Mouse (Mus musculus): ENCODE measurements around the gene Efna1.

Efna1 gene

GRCm38 (mm10) chr3:89244982-89245687, 35.8 kb downstream of the Efna1 start:
- peak; percentile 77 for DNase-seq (ENCODE audit: low read depth, low spot score)

DNA sequence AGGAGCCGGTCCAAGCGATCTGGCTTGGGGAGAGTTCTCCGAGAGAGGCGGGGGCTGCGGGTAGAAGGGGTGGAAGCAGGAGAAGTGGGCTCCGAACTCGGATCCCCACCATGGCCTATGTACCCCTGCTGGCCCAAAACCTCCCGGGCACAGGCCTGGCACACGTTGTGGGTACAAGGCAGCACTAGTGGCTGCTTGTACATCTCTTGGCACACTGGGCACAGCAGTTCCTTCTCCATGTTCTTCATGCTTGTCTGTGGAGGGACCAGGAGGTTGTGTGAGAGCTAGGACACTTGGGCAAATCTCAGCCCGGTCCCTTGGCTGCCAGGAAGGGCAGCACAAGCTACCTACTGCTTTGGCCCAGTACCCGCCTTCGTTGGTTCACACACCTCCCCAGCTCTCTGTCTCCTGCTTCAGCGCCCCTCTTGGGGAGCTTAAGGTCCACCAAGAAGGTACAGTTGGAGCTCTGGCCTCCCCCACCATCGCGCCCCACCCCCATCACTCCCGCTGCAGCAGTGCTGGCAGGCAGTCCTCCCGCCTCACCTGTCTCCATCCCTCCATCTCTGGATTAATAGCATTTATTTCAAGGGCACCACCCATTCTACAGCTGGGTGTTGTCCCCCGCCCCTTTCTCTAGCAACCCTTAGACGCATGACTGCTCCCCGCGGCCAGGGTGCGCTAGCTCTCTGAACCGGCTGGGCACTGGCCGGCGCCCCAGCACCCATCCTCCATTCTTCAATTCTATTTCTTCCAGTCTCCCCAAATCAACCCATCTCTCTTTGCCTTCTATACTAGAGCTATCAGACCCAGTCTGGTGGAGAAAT, 36.6 kb downstream of the Efna1 start:
- peak; percentile 72 for DNase-seq (ENCODE audit: low read depth, low spot score)

DNA sequence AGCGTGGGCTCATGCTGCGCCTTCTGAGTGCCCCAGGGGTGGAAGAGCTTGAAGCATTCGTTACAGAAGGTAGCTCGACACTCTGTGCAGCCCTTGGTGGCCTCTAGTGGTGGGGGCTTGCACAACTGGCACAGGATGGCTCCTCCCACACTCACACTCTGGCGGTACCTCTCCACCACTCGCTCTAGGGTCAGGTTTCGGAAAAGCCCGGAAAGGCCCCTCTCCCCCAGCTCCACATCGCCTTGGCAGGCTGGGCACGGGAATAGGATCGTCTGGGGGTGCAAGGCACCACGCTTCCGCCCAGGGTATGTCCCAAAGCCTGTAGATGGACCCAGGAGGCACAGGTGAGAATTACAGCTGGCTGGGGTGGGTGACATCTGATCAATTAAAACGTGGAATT, 37.3 kb downstream of the Efna1 start:
- peak; percentile 83 for DNase-seq (ENCODE audit: low read depth, low spot score)

- peak; percentile 77 for DNase-seq (ENCODE audit: low read depth, low spot score)
Observed at GRCm38 (mm10) chr3:89242331-89242895, 38.5 kb downstream of the Efna1 start.

DNA sequence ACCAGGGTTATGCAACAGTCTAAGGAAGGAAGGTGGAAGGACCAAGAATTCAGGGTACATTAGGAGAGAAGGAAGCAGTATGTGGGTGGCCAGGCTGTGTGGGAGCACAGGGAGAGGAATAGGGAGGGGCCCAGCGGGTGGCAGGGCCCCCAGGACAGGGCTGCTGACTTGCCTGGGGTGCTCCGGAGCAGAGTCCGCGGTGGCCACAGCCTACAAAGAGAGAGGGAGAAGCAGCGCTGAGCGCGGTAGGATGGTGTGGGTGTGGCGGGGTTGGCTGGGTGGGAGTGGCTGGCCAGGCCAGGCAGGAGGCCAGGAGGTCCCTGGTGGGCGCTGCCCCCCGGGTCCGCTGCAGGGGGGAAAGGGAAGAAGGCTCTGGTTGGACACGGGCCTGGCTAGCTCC, 42.4 kb downstream of the Efna1 start:
- DNase-seq (ENCODE audit: low read depth, low spot score) = no peak

DNA sequence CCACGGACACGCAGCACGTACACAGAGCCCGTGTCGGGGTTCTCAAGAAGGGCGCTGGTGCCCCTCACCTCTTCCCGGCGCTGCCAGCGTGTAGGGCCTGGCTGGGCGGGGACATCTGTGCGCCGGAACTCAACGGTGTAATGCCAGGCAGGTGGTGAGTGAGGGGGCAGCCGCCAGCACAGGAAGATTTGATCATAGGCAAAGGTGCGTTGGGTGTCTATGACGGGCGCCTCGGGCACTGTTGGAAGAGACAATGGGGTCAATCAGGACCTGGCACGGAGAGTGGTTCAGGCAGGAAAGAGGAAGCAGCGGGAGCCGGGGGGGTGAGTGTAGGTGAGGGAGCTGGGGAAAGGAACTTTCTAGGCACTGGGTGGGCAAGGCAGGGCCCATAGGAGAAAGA, 43.3 kb downstream of the Efna1 start:
- DNase-seq (ENCODE audit: low read depth, low spot score) = no peak

GRCm38 (mm10) chr3:89236516-89236915, 44.4 kb downstream of the Efna1 start:
- no peak for DNase-seq (ENCODE audit: low read depth, low spot score)

DNA sequence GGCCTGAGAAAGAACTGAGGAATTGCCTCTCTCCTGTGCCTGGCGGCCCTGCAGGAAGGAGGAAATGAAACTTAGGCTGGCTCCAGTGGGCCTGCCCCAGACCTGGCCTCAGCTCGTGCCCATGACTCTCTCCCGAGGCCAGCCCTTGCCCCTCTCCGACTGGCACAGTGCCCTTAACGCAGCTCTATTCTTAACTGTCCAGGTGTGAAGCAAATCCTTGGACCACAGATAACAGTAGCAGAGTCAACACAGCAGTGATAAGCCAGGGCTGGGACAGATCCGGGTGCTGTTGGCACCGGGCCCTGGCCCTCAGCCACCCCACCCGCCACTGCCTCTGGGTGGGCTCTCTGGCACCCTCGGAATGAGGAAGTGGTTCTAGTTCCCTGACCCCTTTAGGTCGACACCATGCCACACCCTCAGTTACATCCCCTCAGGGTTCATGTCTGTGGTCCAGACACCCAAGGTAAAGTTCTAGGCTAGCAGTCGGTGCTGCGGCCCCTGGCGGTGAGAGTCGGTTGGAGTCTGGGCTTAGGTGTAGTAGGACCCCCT, 47.3 kb downstream of the Efna1 start:
- no peak for DNase-seq (ENCODE audit: low read depth, low spot score)

DNA sequence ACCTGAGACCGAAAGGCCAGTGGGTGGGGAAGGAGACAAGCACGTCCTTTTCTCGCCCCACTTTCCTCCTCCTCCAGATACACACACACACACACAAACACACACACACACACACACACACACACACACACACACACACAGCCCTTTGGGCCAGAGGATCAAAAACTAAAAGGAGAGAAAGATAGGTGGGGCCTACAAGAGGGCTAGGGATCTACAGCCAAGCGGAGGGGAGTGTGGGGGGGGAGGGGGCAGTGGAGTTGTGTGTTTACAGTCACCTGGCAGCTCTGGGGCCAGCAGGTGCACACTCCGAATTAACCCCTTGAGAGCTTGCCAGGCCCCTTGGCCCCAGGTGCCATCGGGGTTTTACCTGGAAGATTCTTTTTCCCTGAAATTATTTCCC, 48.3 kb downstream of the Efna1 start:
- DNase-seq (ENCODE audit: low read depth, low spot score) = no peak

- DNase-seq (ENCODE audit: low read depth, low spot score) = no peak
Observed at GRCm38 (mm10) chr3:89231772-89232275, 49.1 kb downstream of the Efna1 start.

DNA sequence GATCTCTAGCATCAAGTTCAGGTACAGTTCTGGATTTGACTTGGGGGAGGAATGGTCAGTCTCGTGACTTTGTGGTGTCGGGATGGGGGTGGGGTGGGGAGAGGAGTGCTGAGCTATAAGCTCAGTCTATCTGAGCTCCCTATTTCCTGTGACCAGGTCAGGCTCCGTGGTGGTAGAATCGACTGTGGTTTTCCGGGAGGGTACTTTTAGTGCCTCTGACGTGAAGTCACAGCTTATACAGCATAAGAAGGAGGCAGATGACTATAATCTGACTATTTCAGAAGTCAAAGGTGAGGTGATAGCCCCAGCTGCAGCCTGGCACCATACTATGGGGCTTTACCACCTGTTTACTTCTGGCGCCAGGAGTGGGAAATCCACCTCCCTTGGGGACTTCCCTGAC, 49.6 kb downstream of the Efna1 start:
- peak; percentile 62 for DNase-seq (ENCODE audit: low read depth, low spot score)

GRCm38 (mm10) chr3:89230561-89230960, 50.4 kb downstream of the Efna1 start:
- no peak for DNase-seq (ENCODE audit: low read depth, low spot score)

- DNase-seq (ENCODE audit: low read depth, low spot score) = no peak
Observed at GRCm38 (mm10) chr3:89229276-89229675, 51.7 kb downstream of the Efna1 start.

DNA sequence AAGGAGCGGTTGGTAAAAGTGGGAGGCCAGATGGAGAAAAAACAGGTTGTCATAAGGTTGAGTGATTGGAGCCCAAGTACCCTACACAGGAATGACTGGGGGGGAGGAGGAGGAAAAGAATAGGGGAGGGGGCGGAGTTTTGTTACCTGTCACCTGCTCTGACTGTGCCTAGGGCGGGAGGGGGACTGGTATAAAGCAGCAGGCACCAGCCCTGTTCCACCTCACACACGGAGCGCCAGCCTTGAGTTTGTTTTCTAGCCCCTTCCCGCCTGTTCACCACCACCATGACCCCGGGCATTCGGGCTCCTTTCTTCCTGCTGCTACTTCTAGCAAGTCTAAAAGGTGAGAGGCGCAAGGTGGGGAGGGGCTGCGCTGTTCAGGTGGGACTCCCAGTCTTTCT, 52.1 kb downstream of the Efna1 start, which contains the start of gene Muc1:
TSS of gene Muc1 (plus strand) at position 222 of the 400 bp plus-strand sequence.
- peak; percentile 31 for DNase-seq (ENCODE audit: low read depth, low spot score)

- peak; percentile 91 for DNase-seq (ENCODE audit: low read depth, low spot score)
Observed at GRCm38 (mm10) chr3:89228180-89228549, 52.8 kb downstream of the Efna1 start.

DNA sequence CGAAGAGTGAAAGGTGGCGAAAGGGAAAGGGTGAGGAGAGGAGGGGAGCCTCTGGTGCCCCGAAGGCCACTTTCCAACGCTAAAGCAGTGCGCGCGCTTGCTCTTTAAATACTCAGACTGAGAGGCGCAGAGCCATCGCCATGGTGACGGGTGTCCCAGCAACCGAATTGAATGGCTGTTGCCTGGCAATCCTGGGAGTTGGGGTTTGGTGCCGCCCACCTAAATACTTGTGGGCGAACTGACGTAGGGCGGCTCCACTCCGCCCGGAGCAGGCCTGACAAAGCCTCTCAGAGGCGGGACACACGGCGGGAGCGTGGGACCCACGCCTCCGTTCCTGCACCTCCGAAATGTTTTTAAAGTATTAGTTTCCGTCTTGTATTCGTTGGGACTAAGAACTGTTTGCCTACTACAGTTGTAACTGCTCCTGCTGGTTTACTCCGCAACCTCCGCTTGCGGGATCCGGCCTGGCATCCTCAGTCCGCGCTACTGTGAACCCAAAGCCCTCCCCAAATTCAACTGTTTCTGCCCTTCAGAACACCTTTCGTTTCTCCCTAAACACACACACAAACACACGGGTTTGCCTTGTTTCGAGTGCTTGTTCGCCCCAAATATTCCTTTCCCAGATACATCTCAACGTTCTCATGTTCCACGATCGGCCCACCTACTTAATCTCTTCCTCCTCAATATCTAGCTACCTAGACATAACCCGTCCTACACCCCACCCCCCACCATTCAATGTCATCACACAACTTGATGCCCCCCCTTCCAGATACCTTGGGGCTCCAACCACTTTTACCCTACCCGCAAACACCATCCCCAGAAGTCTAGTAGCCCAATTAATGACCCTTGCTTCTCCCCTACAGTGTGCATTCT, 53.4 kb downstream of the Efna1 start:
- DNase-seq (ENCODE audit: low read depth, low spot score) = peak; percentile 88

DNA sequence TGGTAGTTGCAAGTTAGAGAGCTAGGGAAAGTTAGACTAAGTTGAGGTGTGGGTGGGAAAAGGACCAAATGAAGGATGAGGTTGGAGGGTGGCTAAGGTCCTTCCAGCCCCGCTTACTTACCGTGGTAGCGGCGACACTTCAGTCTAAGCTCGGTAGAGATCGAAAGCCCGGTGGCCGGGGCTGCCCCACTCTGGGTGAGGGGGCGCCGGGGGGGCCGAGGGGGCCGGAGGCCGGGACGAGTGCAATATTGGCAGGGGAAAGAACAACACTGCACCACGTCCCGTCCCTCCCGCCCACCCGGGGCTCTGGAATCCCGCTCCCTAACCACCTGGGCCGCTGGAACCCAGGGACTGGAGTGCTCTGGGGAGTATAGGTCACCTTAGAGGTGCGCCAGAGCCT, 54.0 kb downstream of the Efna1 start, which contains the start of gene Mtx1:
TSS of gene Mtx1 (minus strand) at position 189 of the 400 bp plus-strand sequence.
- DNase-seq (ENCODE audit: low read depth, low spot score) = no peak

DNA sequence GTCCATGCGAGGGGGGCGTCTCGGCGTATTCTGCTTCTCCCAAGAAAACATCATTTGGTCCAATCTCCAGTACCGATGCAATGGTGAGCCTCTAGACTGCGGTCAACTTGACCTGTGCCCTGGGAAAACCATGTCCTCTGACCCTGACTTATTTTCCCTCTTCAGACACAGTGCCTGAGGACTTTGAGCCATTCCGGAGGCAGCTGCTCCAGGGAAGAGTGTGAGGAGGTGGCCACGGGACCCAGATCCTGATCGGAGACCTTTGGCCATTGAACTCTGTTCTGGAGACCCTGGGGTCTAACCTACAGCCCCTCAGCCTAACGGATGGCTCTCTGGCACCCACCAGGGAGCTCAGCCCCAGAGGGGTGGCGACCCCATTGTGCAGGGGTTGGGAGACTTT, 54.6 kb downstream of the Efna1 start:
- no peak for DNase-seq (ENCODE audit: low read depth, low spot score)

DNA sequence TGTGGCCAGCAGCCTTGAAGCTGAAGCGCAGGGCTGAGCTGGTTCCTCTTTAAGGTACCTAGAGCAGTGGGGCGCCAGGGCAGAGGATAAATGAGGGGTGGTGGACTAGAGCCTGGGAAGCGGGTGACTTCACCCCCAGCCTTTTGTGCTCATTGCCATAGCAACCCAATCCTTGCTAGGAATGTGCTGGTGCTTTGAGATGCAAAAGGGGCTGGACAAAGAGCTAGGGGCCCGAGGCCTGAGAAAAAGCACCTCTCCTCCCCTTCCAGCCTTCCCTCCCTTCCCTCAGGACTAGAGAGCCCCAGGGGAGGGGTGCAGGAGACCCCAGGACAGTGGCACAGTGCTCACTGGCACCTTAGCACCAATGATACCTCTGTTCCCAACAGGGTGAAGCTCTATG, 55.0 kb downstream of the Efna1 start:
- DNase-seq (ENCODE audit: low read depth, low spot score) = no peak

GRCm38 (mm10) chr3:89225321-89225815, 55.6 kb downstream of the Efna1 start:
- DNase-seq (ENCODE audit: low read depth, low spot score) = no peak

GRCm38 (mm10) chr3:89224796-89225195, 56.1 kb downstream of the Efna1 start:
- no peak for DNase-seq (ENCODE audit: low read depth, low spot score)

Measured in CD4-positive, CD25-positive, alpha-beta regulatory T cell, adult 2 months (primary cell).